Mouse (Mus musculus) lung, embryonic 15.5 days (tissue): ENCODE measurements around the gene Nod1. TPM values are rescaled to one million over a fixed set of nuclear protein-coding genes. Genes with fewer than 3 reads are reported as not detected.

Experiments used
- ATAC-seq: fragments of 200-750 bp; cut with Nextera tagmentation; 2 replicates; pipeline ENCODE4 v1.8.0; 2017; ENCODE audit warnings: moderate number of reproducible peaks, borderline replicate concordance; ENCODE audit not compliant: low FRiP score, low TSS enrichment; ENCODE audit errors: extremely low read depth
- H3K27ac ChIP-seq: fragments of 300-500 bp; sonication (generic); 2 replicates; pipeline ENCODE4 v1.5.1; 2015; ENCODE audit warnings: moderate library complexity, mild to moderate bottlenecking, inconsistent platforms
- H3K27me3 ChIP-seq: fragments of 300-500 bp; sonication (generic); 2 replicates; pipeline ENCODE4 v1.6.1; 2015; ENCODE audit warnings: inconsistent platforms
- H3K36me3 ChIP-seq: fragments of 300-500 bp; sonication (generic); 2 replicates; pipeline ENCODE4 v1.6.1; 2015; ENCODE audit warnings: inconsistent platforms
- H3K4me1 ChIP-seq: fragments of 300-500 bp; sonication (generic); 2 replicates; pipeline ENCODE4 v1.6.1; 2015; ENCODE audit warnings: inconsistent platforms
- H3K4me2 ChIP-seq: fragments of 300-500 bp; sonication (generic); 2 replicates; pipeline ENCODE4 v1.6.1; 2015; ENCODE audit warnings: inconsistent platforms, mild to moderate bottlenecking, moderate library complexity
- H3K4me3 ChIP-seq: fragments of 300-500 bp; sonication (generic); 2 replicates; pipeline ENCODE4 v1.5.1; 2015; ENCODE audit warnings: mild to moderate bottlenecking, inconsistent platforms
- H3K9ac ChIP-seq: fragments of 300-500 bp; sonication (generic); 2 replicates; pipeline ENCODE4 v1.6.1; 2015; ENCODE audit warnings: inconsistent platforms
- H3K9me3 ChIP-seq: fragments of 300-500 bp; sonication (generic); 2 replicates; pipeline ENCODE4 v1.6.1; 2016; ENCODE audit warnings: inconsistent platforms
- whole genome bisulfite sequencing: fragments of 180-500 bp; shearing (Covaris S2); methylation state at CpG from one replicate; pipeline ENCODE4 v1.1.7; 2015; 5-methylcytosine and 5-hydroxymethylcytosine counted together
- polyA plus RNA-seq: library from polyadenylated mRNA; unstranded; fragments of >200 nt; fragmentation: Nextera tagmentation; extraction: Ambion mirVana; gene quantifications from 2 replicates; pipeline ENCODE4 v1.2.1, GENCODE M21; 2015

Gene Nod1
- polyA plus RNA-seq, 1 experiment from 2014 or later = 7.6 TPM

DNA sequence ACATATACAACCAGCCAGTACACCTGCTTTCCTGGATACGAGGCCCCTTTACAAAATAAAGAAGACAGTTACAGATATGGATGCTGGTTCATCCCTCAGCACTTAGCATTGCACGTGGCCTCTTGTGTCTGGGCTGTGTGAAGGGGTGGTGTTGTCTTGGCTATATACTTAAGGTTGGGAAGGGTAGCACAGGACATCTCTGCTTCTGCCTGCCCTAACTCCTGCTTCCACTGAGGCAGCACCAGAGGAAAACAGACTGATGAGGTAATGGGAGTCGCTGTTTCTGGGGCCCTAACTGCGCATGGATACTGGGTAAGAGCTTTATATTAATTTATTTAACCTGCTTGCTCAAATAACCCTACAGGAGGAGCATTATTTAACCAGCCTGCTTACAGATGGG lies 55.5 kb downstream of the Nod1 start:
- no peak overlapping the region for H3K9ac ChIP-seq
- H3K9me3 ChIP-seq = no peaks in the 10 kb centered on the region
- no peak for ATAC-seq
- WGBS = 69% methylated on average over 4 of the region's 4 CpGs
- no peak overlapping the region for H3K27ac ChIP-seq
- H3K36me3 ChIP-seq = no peaks in the 10 kb centered on the region
- H3K4me2 ChIP-seq = no peak overlapping the region
- no peaks in the 10 kb centered on the region for H3K4me1 ChIP-seq
- H3K4me3 ChIP-seq = no peak overlapping the region
- no peaks in the 10 kb centered on the region for H3K27me3 ChIP-seq

DNA sequence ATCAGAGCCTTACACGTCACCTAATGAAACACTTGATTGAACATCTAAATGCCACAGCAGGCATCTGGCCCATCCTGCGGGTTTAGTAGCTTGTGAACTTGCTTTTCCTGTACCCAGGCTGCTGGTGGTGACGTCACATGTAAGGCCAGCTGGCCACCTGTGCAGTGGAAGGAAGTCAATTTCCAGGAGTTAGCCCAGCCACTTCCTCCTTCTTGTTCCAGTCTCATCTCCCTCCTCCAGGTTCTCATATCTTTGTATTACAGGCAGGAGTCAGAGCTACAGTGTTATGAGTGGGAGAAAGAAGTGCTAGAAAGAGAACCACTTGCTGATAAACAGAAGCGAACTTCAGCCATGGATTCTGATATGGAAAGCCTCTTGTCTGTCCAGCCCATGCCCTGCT lies 56.2 kb downstream of the Nod1 start:
- Histone ChIP-seq H3K9ac (no peak overlapping the region), H3K4me2 (no peak overlapping the region), H3K36me3 (no peaks in the 10 kb centered on the region), H3K27ac (no peak overlapping the region), H3K4me1 (no peaks in the 10 kb centered on the region), H3K9me3 (no peaks in the 10 kb centered on the region), H3K27me3 (no peaks in the 10 kb centered on the region), H3K4me3 (no peak overlapping the region)
- ATAC-seq = no peak
- WGBS = 54% methylated on average over 4 of the region's 4 CpGs

DNA sequence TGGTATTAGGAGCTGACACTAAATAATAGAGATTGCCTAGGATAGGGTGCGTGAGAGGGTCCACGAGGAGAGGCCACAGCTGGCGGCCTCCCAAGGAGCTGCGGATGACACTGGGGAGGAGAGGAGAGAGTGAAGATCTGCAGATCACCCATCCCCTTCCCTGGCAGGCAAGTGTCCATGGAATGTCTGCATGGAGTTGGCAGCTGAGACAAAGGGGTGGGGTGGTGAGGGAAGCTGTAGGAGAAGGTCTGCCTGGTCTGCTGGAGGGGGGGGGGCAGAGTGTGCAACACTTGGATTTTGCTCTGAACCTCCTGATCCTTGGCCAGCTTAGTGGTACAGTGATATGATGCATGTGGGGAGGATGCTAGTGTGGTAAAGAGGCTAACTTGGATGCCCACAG lies 57.4 kb downstream of the Nod1 start:
- no peaks in the 10 kb centered on the region for H3K4me1 ChIP-seq
- no peaks in the 10 kb centered on the region for H3K9me3 ChIP-seq
- no peak overlapping the region for H3K9ac ChIP-seq
- H3K4me2 ChIP-seq = no peak overlapping the region
- no peak overlapping the region for H3K27ac ChIP-seq
- no peak for ATAC-seq
- H3K27me3 ChIP-seq = no peaks in the 10 kb centered on the region
- no peaks in the 10 kb centered on the region for H3K36me3 ChIP-seq
- H3K4me3 ChIP-seq = no peak overlapping the region
- 68% methylated on average over 4 of the region's 4 CpGs for WGBS

DNA sequence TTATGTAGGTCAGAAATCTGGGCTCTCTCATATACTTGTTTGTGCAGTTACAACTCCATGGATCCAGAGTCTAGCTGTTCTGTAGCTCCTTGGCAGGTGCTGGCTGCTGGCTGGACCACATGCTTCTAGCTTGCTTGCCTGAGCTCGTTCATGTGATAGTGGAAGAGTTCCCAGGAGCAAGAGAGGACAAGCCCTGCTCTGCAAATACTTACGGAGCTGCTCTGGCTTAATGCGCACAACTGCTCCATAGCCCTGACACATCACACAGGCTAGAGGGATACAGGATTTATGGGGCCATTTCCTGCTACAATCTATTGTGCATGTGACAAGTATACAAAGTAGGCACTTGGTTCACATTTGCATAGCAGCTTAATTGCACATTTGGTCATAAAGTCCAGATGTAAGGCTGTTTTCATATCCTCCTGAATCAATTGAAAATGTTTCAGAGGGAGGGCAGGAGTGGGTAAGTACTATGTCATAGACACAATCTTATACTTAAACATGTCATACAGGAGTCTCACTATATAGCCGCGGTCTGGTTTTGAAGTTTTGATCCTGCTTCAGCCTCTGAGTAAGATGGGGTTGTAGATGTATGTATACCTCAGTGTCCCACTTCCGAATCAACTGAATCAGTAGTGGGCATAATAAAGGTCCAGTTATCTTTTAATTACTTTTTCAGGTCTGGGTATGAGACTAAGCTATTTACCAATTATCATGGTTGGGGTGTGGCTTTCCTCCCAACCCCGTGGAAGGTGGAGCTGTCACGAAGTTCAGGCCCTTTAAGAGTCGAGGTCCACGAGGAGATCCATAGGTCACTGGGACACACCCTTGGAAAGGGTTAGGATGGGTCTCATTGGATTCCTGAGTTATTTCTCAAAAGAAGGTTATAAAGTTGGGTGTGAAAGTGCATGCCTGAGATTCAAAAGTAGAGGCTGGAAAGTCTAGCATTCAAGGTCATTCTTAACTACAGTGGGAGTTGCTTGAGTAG lies 66.1 kb downstream of the Nod1 start:
- Histone ChIP-seq H3K4me1 (no peaks in the 10 kb centered on the region), H3K9ac (no peak overlapping the region), H3K9me3 (no peaks in the 10 kb centered on the region), H3K4me3 (no peak overlapping the region), H3K4me2 (no peak overlapping the region), H3K27me3 (no peaks in the 10 kb centered on the region), H3K36me3 (no peaks in the 10 kb centered on the region), H3K27ac (no peak overlapping the region)
- ATAC-seq = no peak
- 82% methylated on average over 10 of the region's 10 CpGs for WGBS

DNA sequence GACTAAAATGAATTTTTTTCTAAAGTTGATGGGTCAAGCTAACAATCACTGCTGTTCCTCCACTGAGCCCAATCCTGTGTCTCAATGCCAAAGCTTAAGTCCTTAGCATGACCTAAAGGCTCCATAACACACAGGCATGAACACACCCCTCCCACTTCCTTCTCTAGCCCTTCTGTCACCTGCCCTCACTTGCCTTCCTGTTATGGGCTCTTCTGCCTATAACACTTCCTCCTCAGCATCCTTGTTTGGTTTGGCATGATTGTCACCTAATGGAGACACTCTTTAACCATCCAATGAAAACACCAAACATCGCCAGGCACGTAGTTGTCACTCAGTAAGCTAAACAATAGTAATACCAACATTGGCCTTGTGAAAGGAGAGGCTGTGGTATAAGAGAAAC lies 69.9 kb downstream of the Nod1 start:
- Histone ChIP-seq H3K36me3 (no peaks in the 10 kb centered on the region), H3K4me1 (no peaks in the 10 kb centered on the region), H3K9ac (no peak overlapping the region), H3K27me3 (no peaks in the 10 kb centered on the region), H3K4me3 (no peak overlapping the region), H3K27ac (no peak overlapping the region), H3K4me2 (no peak overlapping the region), H3K9me3 (no peaks in the 10 kb centered on the region)
- WGBS = 83% methylated on average over 2 of the region's 2 CpGs
- no peak for ATAC-seq

DNA sequence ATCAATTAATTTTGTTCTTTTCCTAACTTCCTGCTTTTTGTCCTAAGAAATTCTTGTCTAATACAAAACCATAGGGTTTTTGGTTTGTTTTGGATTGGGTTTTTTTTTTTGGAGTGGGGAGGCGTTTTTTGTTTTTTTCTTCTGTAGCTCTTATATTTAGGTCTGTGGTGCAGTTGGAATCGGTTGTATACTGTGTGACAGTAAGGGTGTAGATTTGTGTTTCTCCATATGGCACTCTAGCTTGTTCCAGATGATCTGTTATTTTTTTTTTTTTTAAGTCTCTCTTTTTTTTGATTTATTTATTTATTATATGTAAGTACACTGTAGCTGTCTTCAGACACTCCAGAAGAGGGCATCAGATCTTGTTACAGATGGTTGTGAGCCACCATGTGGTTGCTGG lies 72.2 kb downstream of the Nod1 start:
- H3K36me3 ChIP-seq = no peaks in the 10 kb centered on the region
- no peak overlapping the region for H3K27ac ChIP-seq
- H3K4me3 ChIP-seq = no peak overlapping the region
- H3K4me1 ChIP-seq = no peaks in the 10 kb centered on the region
- no peaks in the 10 kb centered on the region for H3K27me3 ChIP-seq
- 73% methylated on average over 2 of the region's 2 CpGs for WGBS
- no peak overlapping the region for H3K9ac ChIP-seq
- no peak for ATAC-seq
- no peak overlapping the region for H3K4me2 ChIP-seq
- no peaks in the 10 kb centered on the region for H3K9me3 ChIP-seq

DNA sequence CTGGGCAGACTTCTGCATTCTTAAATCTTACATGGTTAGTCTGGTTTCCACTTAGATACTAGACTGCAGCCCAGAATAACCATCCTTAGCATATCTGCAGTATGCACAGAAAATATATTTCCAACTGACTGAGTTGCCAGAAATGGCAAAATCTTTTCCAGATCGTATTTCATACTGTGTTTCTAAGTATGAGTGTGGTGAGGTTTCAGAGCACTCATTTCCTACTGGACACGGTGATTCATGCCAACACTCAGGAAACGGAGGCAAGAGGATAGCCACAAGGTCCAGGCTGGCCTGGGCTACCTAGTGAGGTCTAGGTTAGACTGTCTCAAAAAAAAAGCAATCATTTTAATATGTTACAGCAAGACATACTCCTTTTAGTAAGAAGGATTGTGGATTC lies 81.0 kb downstream of the Nod1 start:
- ATAC-seq = no peak
- H3K36me3 ChIP-seq = no peaks in the 10 kb centered on the region

DNA sequence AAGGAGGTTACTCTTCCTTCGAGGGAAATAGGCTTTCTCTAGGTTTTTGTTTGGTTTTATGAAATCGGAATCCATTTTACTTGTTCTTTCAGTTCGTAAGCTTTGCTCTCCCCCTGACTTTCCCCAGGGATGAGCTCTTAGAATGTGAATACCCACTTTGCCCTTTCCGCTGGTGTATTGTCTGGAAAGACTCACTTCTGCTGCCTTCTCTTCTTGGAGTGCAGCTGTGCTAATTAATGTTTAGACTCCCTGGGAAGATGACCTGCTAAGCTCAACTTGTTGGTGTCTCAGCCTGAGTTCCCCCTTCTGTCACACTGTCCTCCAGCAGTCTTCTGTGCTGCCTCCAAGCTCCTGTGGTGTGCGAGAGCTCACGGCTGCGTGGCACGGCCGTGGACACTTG lies 82.2 kb downstream of the Nod1 start:
- no peak overlapping the region for H3K27ac ChIP-seq
- no peak overlapping the region for H3K4me2 ChIP-seq
- H3K9me3 ChIP-seq = no peaks in the 10 kb centered on the region
- no peaks in the 10 kb centered on the region for H3K27me3 ChIP-seq
- ATAC-seq = no peak
- H3K36me3 ChIP-seq = no peaks in the 10 kb centered on the region
- H3K9ac ChIP-seq = no peak overlapping the region
- 84% methylated on average over 9 of the region's 9 CpGs for WGBS
- H3K4me1 ChIP-seq = no peaks in the 10 kb centered on the region
- H3K4me3 ChIP-seq = no peak overlapping the region

More for the DNA sequence above, 81.0 kb downstream of the Nod1 start:
- no peak overlapping the region for H3K27ac ChIP-seq
- H3K9me3 ChIP-seq = no peaks in the 10 kb centered on the region
- H3K4me2 ChIP-seq = no peak overlapping the region
- 66% methylated on average over 3 of the region's 3 CpGs for WGBS
- no peaks in the 10 kb centered on the region for H3K4me1 ChIP-seq
- no peak overlapping the region for H3K9ac ChIP-seq
- no peaks in the 10 kb centered on the region for H3K27me3 ChIP-seq
- H3K4me3 ChIP-seq = no peak overlapping the region

DNA sequence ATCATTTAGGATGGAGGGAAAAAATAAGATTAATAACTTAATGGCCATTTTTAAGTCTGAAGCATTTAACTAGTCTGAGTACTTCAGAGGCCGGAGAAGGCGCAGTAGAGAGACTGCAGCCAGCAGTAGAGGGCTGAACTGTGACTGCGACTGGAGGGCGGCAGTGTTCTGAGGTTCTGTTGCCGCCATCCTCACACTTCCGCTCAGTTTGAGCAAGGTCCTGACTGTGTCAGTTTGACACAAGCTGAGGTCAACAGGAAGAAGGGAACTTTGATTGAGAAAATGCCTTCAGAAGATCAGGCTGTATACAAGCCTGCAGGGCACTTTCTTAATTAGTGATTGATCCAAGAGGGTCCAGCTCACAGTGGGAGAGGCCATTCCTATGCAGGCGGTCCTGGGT lies 86.2 kb downstream of the Nod1 start:
- no peaks in the 10 kb centered on the region for H3K27me3 ChIP-seq
- H3K4me2 ChIP-seq = no peak overlapping the region
- H3K9me3 ChIP-seq = no peaks in the 10 kb centered on the region
- no peaks in the 10 kb centered on the region for H3K36me3 ChIP-seq
- H3K27ac ChIP-seq = no peak overlapping the region
- no peak for ATAC-seq
- H3K4me1 ChIP-seq = no peaks in the 10 kb centered on the region
- H3K4me3 ChIP-seq = no peak overlapping the region
- H3K9ac ChIP-seq = no peak overlapping the region
- 77% methylated on average over 7 of the region's 7 CpGs for WGBS

DNA sequence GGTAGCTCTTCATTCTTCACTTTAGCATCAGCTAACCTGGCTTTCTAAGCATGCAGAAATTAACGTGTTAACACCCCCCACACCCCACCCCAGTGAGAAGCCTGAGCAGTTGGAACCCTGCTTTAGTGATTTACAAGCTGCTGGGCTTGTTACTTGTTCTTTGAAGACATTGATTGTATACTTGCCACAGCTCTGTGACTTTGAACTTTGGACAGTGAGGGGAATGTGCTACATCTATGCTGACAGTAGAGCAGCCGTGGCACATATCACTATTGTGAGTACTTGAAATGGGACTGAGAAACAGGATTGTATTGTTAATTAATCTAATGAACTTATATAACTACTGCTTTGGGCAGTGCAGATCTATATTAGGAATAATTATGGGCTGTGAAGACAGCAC lies 89.0 kb downstream of the Nod1 start:
- Histone ChIP-seq H3K9ac (no peak overlapping the region), H3K4me2 (no peak overlapping the region), H3K9me3 (no peaks in the 10 kb centered on the region), H3K4me3 (no peak overlapping the region), H3K27me3 (no peaks in the 10 kb centered on the region), H3K4me1 (no peaks in the 10 kb centered on the region), H3K36me3 (no peaks in the 10 kb centered on the region; the same call in 1 of the 2 replicates), H3K27ac (no peak overlapping the region)
- 68% methylated on average over 2 of the region's 2 CpGs for WGBS
- ATAC-seq = no peak

DNA sequence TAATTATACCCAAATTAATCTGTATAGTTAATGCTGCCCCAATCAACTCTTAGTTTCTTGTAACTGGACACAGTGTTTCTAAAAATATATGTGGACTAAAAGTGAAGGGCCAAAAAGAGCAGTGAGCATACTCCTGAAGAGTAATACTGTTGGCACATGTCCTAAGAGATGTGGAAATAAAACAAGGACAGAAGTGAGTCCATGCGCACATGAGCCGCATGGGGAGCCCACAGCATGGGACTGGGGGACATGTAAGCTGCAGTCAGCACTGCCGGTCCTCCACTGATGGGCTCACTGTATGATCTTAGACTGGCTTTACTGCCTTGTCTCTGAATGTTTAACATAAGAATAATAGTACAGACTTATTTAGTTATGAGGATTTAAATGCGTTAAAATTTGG lies 92.3 kb downstream of the Nod1 start:
- no peak for ATAC-seq
- H3K27ac ChIP-seq = no peak overlapping the region

DNA sequence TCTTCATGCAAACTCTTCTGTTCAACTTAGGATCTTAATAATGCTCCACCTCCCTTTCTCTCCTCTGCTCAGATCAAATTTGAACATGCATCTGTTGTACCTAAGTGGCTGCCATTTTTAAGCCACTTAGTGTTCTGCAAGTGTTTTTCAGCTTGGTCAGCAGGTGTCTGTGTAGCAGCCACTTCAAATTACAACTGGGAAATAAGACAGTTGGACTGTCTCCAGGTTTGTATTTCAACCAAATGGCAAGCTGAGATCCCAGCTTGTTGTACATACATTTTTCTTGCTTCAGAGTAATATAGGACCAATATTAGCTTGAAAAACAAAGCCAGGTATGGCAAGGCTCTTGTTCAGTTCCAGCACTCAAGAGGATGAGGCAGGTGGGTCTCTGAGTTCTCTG lies 93.9 kb downstream of the Nod1 start:
- Histone ChIP-seq H3K9me3 (no peaks in the 10 kb centered on the region), H3K4me2 (no peak overlapping the region), H3K27ac (no peak overlapping the region), H3K36me3 (no peaks in the 10 kb centered on the region; the same call in 1 of the 2 replicates), H3K9ac (no peak overlapping the region), H3K4me3 (no peak overlapping the region), H3K4me1 (peaks cover 4% of the 10 kb centered on the region; the same call in 1 of the 2 replicates), H3K27me3 (no peaks in the 10 kb centered on the region)
- no peak for ATAC-seq

More for the DNA sequence above, 92.3 kb downstream of the Nod1 start:
- Histone ChIP-seq H3K36me3 (no peaks in the 10 kb centered on the region; the same call in 1 of the 2 replicates), H3K4me1 (peaks cover 4% of the 10 kb centered on the region; the same call in 1 of the 2 replicates), H3K27me3 (no peaks in the 10 kb centered on the region), H3K4me2 (no peak overlapping the region), H3K9me3 (no peaks in the 10 kb centered on the region), H3K9ac (no peak overlapping the region), H3K4me3 (no peak overlapping the region)
- 90% methylated on average over 4 of the region's 4 CpGs for WGBS
